Mouse (Mus musculus) stomach, postnatal 0 days (tissue): ENCODE measurements around the gene Tjp1.

ENCODE experiments used
- CTCF ChIP-seq: IDR thresholded peaks from 2 replicates; pipeline ENCODE4 v1.5.1; 2016; ENCODE audit warnings: antibody characterized with exemption, low read depth, mild to moderate bottlenecking, moderate library complexity
- EP300 ChIP-seq: optimal IDR thresholded peaks from 2 replicates; pipeline ENCODE3; 2016; ENCODE audit warnings: antibody characterized with exemption

GRCm38 (mm10) chr7:65507341-65507740 is 20.2 kb downstream of the Tjp1 start:
- TF ChIP-seq CTCF (no peak), EP300 (no peak)
